Mouse (Mus musculus) hindbrain, embryonic 10.5 days (tissue): ENCODE measurements around the gene Ankmy2. TPM values are rescaled to one million over a fixed set of nuclear protein-coding genes. Genes with fewer than 3 reads are reported as not detected.
"Not testable (repeated sequence)": the region's sequence is repeated elsewhere in the genome, so short reads cannot be mapped to it uniquely, and the experiment has no call there.

Source experiments
- DNase-seq: peaks from one replicate; pipeline ENCODE4 v3.0.0-alpha.2; 2017; ENCODE audit warnings: low spot score
- H3K27ac ChIP-seq: fragments of 300-500 bp; sonication (generic); 2 replicates; pipeline ENCODE4 v1.5.1; 2016; ENCODE audit warnings: mild to moderate bottlenecking, moderate library complexity
- H3K27me3 ChIP-seq: fragments of 300-500 bp; sonication (generic); 2 replicates; pipeline ENCODE4 v1.6.1; 2016; ENCODE audit warnings: mild to moderate bottlenecking; ENCODE audit not compliant: poor library complexity, insufficient read depth, severe bottlenecking
- H3K36me3 ChIP-seq: fragments of 300-500 bp; sonication (generic); 2 replicates; pipeline ENCODE4 v1.6.1; 2016; ENCODE audit warnings: mild to moderate bottlenecking, moderate library complexity
- H3K4me1 ChIP-seq: fragments of 300-500 bp; sonication (generic); replicated peaks from 2 replicates; pipeline ENCODE4 v1.6.1; 2016; ENCODE audit warnings: mild to moderate bottlenecking
- H3K4me3 ChIP-seq: fragments of 300-500 bp; sonication (generic); 2 replicates; pipeline ENCODE4 v1.5.1; 2016; ENCODE audit warnings: mild to moderate bottlenecking, moderate library complexity
- H3K9me3 ChIP-seq: fragments of 300-500 bp; sonication (generic); 2 replicates; pipeline ENCODE4 v1.6.1; 2016; ENCODE audit warnings: mild to moderate bottlenecking, moderate library complexity
- WGBS: fragments of 180-500 bp; shearing (Covaris S2); methylation state at CpG from one replicate; pipeline ENCODE4 v1.1.7; 2016; 5-methylcytosine and 5-hydroxymethylcytosine counted together
- polyA plus RNA-seq: library from polyadenylated mRNA; unstranded; fragments of >200 nt; fragmentation: Nextera tagmentation; extraction: Ambion mirVana; gene quantifications from 2 replicates; pipeline ENCODE4 v1.2.1, GENCODE M21; 2016

Gene Ankmy2
- polyA plus RNA-seq, 1 experiment from 2014 or later, result 23.3 TPM

- H3K27me3 ChIP-seq, result no peaks in the 10 kb centered on the region
- H3K4me1 ChIP-seq, result no peaks in the 10 kb centered on the region
- no peak overlapping the region for H3K4me3 ChIP-seq
- peaks cover 61% of the 10 kb centered on the region for H3K36me3 ChIP-seq
- no peak for DNase-seq
- 91% methylated on average over 5 of the region's 5 CpGs for WGBS
- no peak overlapping the region for H3K27ac ChIP-seq
- no peaks in the 10 kb centered on the region for H3K9me3 ChIP-seq
Observed at GRCm38 (mm10) chr12:36177227-36177626, 20.3 kb downstream of the Ankmy2 start.

- no peaks in the 10 kb centered on the region for H3K9me3 ChIP-seq
- H3K27me3 ChIP-seq, result no peaks in the 10 kb centered on the region
- no peak for DNase-seq
- H3K36me3 ChIP-seq, result peaks cover 54% of the 10 kb centered on the region
- WGBS, result 81% methylated on average over 6 of the region's 6 CpGs
- H3K27ac ChIP-seq, result no peak overlapping the region
- no peaks in the 10 kb centered on the region for H3K4me1 ChIP-seq
- H3K4me3 ChIP-seq, result no peak overlapping the region
Observed at GRCm38 (mm10) chr12:36182570-36182969, 25.7 kb downstream of the Ankmy2 start.

GRCm38 (mm10) chr12:36187081-36187480 is 30.2 kb downstream of the Ankmy2 start:
- H3K4me1 ChIP-seq, result no peaks in the 10 kb centered on the region
- no peaks in the 10 kb centered on the region for H3K27me3 ChIP-seq
- H3K27ac ChIP-seq, result no peak overlapping the region
- H3K9me3 ChIP-seq, result no peaks in the 10 kb centered on the region
- no peak for DNase-seq
- WGBS, result 68% methylated on average over 6 of the region's 6 CpGs
- H3K4me3 ChIP-seq, result no peak overlapping the region
- peaks cover 77% of the 10 kb centered on the region for H3K36me3 ChIP-seq

- Histone ChIP-seq H3K9me3 (no peaks in the 10 kb centered on the region), H3K4me3 (no peak overlapping the region), H3K4me1 (no peaks in the 10 kb centered on the region), H3K36me3 (peaks cover 76% of the 10 kb centered on the region), H3K27me3 (no peaks in the 10 kb centered on the region), H3K27ac (no peak overlapping the region)
- no peak for DNase-seq
- 97% methylated on average over 3 of the region's 3 CpGs for WGBS
Observed at GRCm38 (mm10) chr12:36189610-36190009, 32.7 kb downstream of the Ankmy2 start.

- peaks cover 83% of the 10 kb centered on the region for H3K36me3 ChIP-seq
- no peak overlapping the region for H3K4me3 ChIP-seq
- 93% methylated on average over 5 of the region's 5 CpGs for WGBS
- H3K4me1 ChIP-seq, result no peaks in the 10 kb centered on the region
- H3K9me3 ChIP-seq, result no peaks in the 10 kb centered on the region
- no peaks in the 10 kb centered on the region for H3K27me3 ChIP-seq
- DNase-seq, result no peak
- H3K27ac ChIP-seq, result no peak overlapping the region
Observed at GRCm38 (mm10) chr12:36190343-36190742, 33.4 kb downstream of the Ankmy2 start.

GRCm38 (mm10) chr12:36194976-36195375 is 38.1 kb downstream of the Ankmy2 start:
- peaks cover 82% of the 10 kb centered on the region for H3K36me3 ChIP-seq
- WGBS, result 95% methylated on average over 7 of the region's 7 CpGs

GRCm38 (mm10) chr12:36205579-36206119 is 48.7 kb downstream of the Ankmy2 start:
- not testable (repeated sequence) for H3K4me3 ChIP-seq, DNase-seq, H3K27me3 ChIP-seq, H3K27ac ChIP-seq, H3K9me3 ChIP-seq, H3K36me3 ChIP-seq
- WGBS, result 50% methylated on average over 5 of the region's 5 CpGs
- H3K4me1 ChIP-seq, result peaks cover 13% of the 10 kb centered on the region; the same call in 1 of the 2 replicates

More at GRCm38 (mm10) chr12:36194976-36195375, 38.1 kb downstream of the Ankmy2 start:
- DNase-seq, result no peak
- Histone ChIP-seq H3K27me3 (no peaks in the 10 kb centered on the region), H3K9me3 (peaks cover 29% of the 10 kb centered on the region), H3K4me3 (no peak overlapping the region), H3K4me1 (no peaks in the 10 kb centered on the region), H3K27ac (no peak overlapping the region)

- Histone ChIP-seq H3K36me3 (no peaks in the 10 kb centered on the region), H3K27ac (no peak overlapping the region), H3K9me3 (no peaks in the 10 kb centered on the region), H3K4me3 (0 out of 2 replicates have a peak overlapping the region, but pooled peaks have one; percentile 20), H3K27me3 (no peaks in the 10 kb centered on the region), H3K4me1 (peaks cover 13% of the 10 kb centered on the region; the same call in 1 of the 2 replicates)
- 56% methylated on average over 9 of the region's 9 CpGs for WGBS
- peak; percentile 75 for DNase-seq
Observed at GRCm38 (mm10) chr12:36207072-36207799, 50.3 kb downstream of the Ankmy2 start.

GRCm38 (mm10) chr12:36207800-36208148 is 50.9 kb downstream of the Ankmy2 start:
- H3K4me3 ChIP-seq, result 0 out of 2 replicates have a peak overlapping the region, but pooled peaks have one; percentile 20
- no peak for DNase-seq
- H3K4me1 ChIP-seq, result peaks cover 13% of the 10 kb centered on the region; the same call in 1 of the 2 replicates
- WGBS, result 77% methylated on average over 7 of the region's 7 CpGs
- no peaks in the 10 kb centered on the region for H3K27me3 ChIP-seq
- no peak overlapping the region for H3K27ac ChIP-seq
- H3K36me3 ChIP-seq, result no peaks in the 10 kb centered on the region
- no peaks in the 10 kb centered on the region for H3K9me3 ChIP-seq

- H3K4me1 ChIP-seq, result peaks cover 13% of the 10 kb centered on the region; the same call in 1 of the 2 replicates
- DNase-seq, result no peak
- H3K36me3 ChIP-seq, result no peaks in the 10 kb centered on the region
- no peak overlapping the region for H3K4me3 ChIP-seq
- no peaks in the 10 kb centered on the region for H3K9me3 ChIP-seq
- H3K27ac ChIP-seq, result no peak overlapping the region
- H3K27me3 ChIP-seq, result no peaks in the 10 kb centered on the region
- 81% methylated on average over 19 of the region's 19 CpGs for WGBS
Observed at GRCm38 (mm10) chr12:36208456-36208855, 51.5 kb downstream of the Ankmy2 start.

- Histone ChIP-seq H3K4me1 (peaks cover 13% of the 10 kb centered on the region; the same call in 1 of the 2 replicates), H3K27me3 (no peaks in the 10 kb centered on the region), H3K36me3 (no peaks in the 10 kb centered on the region), H3K27ac (no peak overlapping the region), H3K4me3 (no peak overlapping the region), H3K9me3 (no peaks in the 10 kb centered on the region)
- 88% methylated on average over 4 of the region's 4 CpGs for WGBS
- no peak for DNase-seq
Observed at GRCm38 (mm10) chr12:36210096-36210495, 53.2 kb downstream of the Ankmy2 start.

- WGBS, result 50% methylated on average over 8 of the region's 8 CpGs
- Histone ChIP-seq H3K27ac (no peak overlapping the region), H3K4me1 (no peaks in the 10 kb centered on the region), H3K36me3 (no peaks in the 10 kb centered on the region), H3K27me3 (no peaks in the 10 kb centered on the region), H3K9me3 (no peaks in the 10 kb centered on the region), H3K4me3 (no peak overlapping the region)
- no peak for DNase-seq
Observed at GRCm38 (mm10) chr12:36214389-36215148, 57.7 kb downstream of the Ankmy2 start.

GRCm38 (mm10) chr12:36215149-36215480 is 58.2 kb downstream of the Ankmy2 start:
- no peaks in the 10 kb centered on the region for H3K9me3 ChIP-seq

More at GRCm38 (mm10) chr12:36215149-36215480, 58.2 kb downstream of the Ankmy2 start:
- 2% methylated on average over 1 of the region's 1 CpGs for WGBS
- Histone ChIP-seq H3K36me3 (no peaks in the 10 kb centered on the region), H3K4me3 (no peak overlapping the region), H3K27ac (no peak overlapping the region), H3K4me1 (no peaks in the 10 kb centered on the region), H3K27me3 (no peaks in the 10 kb centered on the region)
- peak; percentile 45 for DNase-seq
